Mouse (Mus musculus) heart, postnatal 4 days (tissue): ENCODE measurements around the gene Samd8. TPM values are rescaled to one million over a fixed set of nuclear protein-coding genes. Genes with fewer than 3 reads are reported as not detected.

Experiments used
- DNase-seq: peaks from one replicate; pipeline ENCODE4 v3.0.0; 2021
- total RNA-seq, 2 experiments: library from RNA; stranded (reverse); gene quantifications; 2 replicates each; pipeline ENCODE4 v1.2.3; 2021

The Samd8 gene
- total RNA-seq, 2 experiments from 2014 or later: 26.1 to 27.4 TPM

DNA sequence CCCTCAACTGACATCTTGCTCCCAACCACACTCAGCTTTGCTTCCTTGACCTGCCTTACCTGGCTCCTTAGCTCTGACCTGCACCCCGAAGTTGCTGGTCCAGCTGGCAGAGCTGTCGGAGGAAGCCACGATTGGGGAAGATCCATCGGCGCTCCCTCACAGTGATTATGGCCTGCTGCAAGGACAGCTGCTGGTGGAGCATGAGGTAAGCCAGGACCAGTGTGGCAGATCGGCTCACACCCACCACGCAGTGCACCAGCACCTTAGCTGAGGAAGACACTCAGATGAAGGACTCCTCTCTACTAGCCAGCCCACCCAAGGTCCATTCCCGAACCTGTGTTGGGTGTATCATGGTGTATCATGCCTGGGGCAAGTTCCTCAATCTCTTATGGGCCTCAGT is 4.1 kb upstream of the Samd8 start:
- no peak for DNase-seq

GRCm38 (mm10) chr14:21746846-21747245 is 3.5 kb upstream of the Samd8 start:
- no peak for DNase-seq

DNA sequence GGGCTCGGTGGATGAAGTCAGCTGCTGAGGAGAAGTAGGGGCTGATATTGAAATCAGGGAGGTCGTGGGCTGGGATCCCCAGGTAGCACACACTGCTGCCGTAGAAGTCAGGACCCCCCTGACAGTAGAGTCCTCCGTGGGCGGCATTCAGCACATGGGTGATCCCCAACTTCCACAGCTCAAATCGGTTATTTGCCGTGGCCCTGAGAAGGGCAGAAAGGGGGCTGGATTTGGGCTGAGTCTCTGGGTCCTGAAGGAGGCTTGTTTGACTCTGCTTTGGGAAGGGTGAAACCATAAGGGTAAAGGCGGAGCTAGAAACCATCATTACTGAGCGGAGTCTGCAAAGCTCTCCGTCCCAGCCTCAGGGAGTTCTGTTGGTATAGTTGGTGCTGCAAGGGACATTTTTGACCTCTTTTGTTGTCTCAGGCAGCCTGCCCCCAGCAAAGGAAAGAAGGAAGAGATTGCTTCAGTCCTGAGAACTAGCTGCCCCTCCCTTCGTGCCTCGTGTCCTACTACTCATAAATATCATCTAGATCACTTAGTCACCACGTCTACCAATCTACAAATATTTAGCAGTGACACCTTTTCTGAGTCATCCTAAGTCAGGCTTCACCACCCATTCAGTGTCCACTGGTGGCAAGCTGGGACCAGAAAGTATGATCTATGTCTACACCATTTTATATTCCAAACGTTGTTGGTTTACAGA is 2.7 kb upstream of the Samd8 start:
- no peak for DNase-seq

- peak; percentile 78 for DNase-seq
These were observed 2.0 kb upstream of the Samd8 start for GRCm38 (mm10) chr14:21748142-21748870.

- DNase-seq: peak; percentile 71
These were observed 681 bp downstream of the Samd8 start, which contains the start of gene Dusp13 for GRCm38 (mm10) chr14:21750881-21751542. TSS of gene Dusp13 (minus strand) at chr14:21751181.

DNA sequence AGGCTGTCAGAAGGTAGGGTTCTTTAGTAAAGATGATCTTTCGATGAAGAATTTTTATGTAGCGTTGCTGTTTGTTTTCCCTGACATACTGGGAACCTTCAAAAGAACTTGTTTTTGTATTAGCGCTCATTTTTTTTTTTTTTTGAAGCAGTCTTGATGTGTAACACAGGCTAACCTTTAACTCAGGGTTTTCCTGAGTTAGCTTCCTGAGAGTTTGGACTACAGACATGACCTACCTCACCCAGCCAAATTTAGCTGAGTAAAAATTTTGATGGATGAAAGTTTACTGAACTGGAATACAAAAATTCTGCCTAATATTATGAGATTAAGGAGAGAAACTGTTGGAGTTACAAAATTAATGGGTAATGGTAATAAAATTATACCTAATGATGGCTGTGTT is 2.1 kb downstream of the Samd8 start:
- DNase-seq: no peak

DNA sequence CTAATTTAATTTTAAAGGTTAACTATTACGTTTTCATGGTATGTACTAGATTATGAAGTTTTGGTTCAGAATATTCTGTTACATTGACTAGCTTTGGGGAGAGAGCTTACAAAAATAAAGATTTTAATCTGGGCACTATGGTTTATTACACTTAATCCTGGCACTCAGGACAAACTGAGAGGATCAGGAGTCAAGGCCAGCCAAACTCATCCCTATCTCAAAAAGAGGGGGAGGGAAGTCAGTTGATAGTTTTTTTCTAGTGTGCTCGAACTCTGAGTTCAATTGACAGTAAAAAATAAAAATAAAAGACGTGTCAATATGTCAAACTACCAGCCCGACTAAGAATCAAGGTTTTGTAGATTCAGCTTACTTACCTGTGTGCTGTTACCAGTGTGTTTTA is 3.0 kb downstream of the Samd8 start:
- no peak for DNase-seq

DNA sequence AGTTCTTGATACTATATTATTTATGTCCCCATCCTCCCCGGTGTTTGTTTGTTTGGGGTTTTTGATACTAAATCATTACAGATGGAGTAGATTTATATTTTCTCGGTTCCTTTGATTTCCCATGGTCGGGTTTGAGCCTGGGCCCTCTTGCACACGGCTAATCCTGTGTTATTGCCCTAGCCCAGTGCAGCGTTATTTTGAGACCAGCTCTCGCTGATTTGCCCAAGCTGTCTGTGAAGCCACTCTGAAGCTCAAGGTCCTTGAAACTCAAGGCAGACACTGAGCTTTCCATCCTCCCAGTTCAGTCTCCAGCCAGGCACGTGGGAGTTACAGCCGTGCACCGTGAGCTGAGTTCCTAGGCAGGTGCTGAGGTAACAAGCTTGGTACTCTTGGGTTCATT is 11.2 kb downstream of the Samd8 start:
- DNase-seq: no peak

DNA sequence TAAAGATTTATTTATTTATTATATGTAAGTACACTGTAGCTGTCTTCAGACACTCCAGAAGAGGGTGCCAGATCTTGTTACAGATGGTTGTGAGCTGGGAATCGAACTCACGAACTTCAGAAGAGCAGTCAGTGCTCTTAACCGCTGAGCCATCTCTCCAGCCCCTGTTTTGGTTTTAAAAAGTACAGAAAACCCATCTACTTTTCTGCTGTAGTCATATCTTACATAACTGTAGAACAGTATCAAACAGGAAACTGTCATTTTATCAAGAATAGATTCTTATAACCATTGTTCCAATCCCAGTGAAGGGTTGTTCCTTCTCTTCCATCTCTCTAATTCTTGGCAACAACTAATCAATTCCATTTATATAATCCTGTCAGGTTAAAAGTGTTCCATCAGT is 13.4 kb downstream of the Samd8 start:
- DNase-seq: no peak

GRCm38 (mm10) chr14:21764646-21765045 is 14.3 kb downstream of the Samd8 start:
- no peak for DNase-seq

GRCm38 (mm10) chr14:21765754-21766397 is 15.5 kb downstream of the Samd8 start:
- DNase-seq: no peak

GRCm38 (mm10) chr14:21766398-21766958 is 16.1 kb downstream of the Samd8 start:
- DNase-seq: no peak

DNA sequence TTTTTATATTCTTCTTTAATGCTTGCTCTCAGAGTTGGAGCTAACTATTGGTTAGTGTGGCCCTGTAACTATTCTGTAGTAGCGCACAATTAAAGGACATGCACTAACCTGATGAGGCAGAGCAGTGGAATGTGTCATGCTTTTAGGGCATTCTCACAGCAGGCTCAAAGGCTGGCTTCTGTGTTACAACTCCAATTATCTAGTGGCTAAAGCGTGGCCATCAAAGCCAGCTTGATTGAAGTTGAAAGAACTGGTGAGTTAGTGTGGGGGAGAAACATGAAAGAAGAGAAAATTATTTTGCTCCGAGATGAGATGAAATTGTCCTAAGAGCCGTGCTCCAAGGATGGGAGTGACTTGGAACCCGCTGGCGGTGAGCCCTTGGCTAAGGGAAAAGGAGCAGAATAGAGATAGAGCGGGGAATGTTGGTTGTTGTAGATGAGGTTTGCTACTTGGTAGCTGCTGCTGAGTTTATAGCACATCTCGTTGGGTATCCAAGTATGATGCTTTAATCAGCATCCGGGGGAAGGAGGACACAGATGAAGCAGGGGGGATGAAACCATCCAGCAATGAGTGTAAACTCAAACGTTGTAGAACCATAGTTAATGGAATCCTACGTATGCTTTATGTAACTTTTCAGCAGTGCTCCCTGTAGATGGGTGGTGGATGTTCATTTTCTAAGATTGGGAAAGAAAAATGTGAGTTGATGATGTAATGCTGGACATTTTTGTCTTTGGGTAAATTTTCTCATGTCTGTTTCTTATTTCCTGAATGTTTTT is 22.4 kb downstream of the Samd8 start:
- no peak for DNase-seq

DNA sequence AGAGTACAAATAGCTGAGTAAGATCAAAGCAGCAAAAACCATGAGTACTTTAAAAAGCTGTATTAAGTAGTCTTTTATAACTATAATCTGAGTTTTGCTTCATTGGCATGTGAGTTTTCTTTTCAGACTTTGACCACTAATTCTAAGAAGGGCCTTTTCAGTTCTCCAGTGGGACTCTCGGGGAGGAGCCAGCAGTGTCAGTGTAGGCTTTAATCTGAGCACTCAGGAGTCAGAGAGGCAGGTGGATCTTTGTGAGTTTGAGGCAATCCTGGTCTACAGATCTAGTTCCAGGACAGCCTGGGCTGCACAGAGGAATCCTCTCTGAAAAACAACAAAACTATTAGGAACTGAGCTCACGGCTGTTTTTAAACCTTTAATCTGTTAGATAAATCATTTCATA is 23.6 kb downstream of the Samd8 start:
- no peak for DNase-seq

DNA sequence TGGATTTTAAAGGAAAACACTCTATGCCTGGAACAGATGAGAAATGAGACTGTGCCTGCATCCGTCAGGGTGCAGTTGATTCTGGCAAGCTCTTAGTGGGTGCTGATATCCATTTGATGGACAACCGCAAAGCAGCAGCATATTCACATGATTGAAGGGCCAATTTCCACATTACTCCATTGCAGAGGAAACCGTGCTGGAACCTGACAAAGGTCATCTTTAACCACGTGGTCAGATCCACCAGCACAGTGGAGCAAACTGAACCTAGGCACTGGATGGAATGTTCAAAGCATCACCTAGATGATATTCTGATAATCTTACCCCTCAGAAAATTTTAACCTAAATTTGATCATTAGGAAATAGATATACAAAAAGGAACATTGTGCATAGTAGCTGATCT is 25.9 kb downstream of the Samd8 start:
- no peak for DNase-seq

DNA sequence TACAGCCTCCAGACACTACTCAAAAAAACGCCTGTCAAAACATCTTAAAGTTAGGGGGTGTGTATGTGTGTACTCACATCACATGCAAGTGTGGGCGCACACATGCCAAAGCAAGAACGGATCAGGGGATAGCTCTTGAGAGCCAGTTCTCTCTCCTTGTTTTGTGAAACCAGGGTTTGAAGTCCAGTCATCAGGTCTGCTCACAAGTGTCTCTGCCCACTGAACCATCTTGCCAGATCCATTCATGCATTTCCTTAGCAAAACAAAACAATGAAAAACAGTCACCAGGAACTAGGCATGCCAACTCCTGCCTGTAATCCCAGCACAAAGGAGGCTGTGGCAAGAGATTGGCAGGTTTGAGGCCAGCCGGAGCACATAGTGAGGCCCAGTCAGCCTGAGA is 36.2 kb downstream of the Samd8 start:
- no peak for DNase-seq

DNA sequence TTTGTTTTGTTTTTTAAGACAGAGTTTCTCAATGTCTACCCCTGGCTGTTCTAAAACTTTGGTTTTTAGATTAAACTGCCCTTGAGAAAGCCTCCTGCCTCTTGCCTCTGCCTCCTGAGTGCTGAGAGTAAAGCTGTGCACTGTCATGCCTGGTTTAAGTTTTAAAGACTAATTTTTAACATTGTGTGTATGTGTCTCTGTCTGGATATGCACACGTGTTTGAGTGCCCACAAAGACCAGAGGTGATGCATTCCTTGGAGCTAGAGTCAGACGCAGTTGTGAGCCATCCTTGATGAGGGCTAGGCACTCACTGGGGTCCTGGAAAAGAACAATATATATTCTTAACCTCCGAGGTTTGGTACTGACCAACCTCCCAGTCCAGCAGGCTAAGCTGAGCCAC is 37.0 kb downstream of the Samd8 start:
- DNase-seq: no peak

GRCm38 (mm10) chr14:21788121-21788520 is 37.8 kb downstream of the Samd8 start:
- DNase-seq: no peak

DNA sequence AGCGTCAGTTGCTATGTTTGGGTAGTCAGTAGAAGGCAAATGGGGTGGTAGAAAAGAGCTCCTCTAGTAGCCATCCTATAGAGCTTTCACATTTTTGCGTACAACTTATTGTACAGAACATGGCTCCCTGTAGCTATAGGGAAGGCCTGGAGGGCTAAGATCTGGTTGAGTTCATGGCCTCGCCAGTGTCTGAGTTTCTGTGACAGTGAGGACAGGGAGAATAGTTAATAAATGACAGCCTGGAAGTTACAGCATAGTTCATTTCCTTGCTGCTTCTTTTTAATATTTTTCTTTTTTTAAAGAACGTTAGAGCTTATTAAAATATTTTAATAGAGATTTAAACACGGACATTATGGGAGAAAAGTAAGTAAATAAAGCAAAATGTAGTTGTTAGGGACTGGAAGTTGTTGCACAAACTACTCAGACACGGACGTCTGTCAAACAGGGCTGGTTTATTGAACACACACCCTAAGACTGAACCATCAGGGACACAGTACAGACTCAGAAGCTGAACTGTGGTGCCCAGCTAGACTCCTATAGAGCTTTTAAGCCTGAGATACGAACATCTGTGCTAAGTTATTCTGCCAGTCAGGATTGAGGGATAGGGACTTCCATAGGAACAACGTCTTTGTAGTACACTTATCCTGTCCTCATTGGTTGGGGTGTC is 40.4 kb downstream of the Samd8 start:
- DNase-seq: no peak

- DNase-seq: no peak
These were observed 41.4 kb downstream of the Samd8 start for GRCm38 (mm10) chr14:21791722-21792121.

- no peak for DNase-seq
These were observed 41.9 kb downstream of the Samd8 start for GRCm38 (mm10) chr14:21792250-21792649.
